Mouse (Mus musculus): ENCODE measurements at regions not wholly inside any gene's neighbourhood (a gene's known extent, or its start where the extent isn't known, plus 50 kb on each side); places are given as distances from the start of the nearest gene placed in this dataset.

DNA sequence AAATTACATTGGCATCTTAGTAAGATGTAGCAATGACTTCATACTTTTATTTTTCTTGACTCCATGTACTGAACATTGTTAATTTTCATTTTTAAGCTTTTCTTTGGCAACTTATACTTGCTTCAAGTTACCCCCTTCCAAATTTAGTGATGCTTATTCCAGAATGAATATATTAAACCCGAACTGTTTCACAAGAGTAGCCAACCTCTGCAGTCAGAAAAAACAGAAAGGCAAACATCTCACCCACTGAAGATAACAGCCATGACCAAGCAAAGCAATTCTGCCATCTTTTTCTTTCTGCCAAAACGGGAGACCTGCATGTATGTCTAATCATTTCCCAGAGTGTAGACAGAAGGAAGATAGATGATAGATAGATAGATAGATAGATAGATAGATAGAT lies 72.0 kb upstream of the Gm4301 start:
- no peak for TF ChIP-seq CTCF (conservative IDR thresholded peaks at IDR 0.05; ENCODE audit: low read length)
- TF ChIP-seq POU5F1 (IDR thresholded peaks at IDR 0.05; ENCODE audit: borderline replicate concordance, low read length), result no peak
- no peak for TF ChIP-seq NANOG (IDR thresholded peaks at IDR 0.05; ENCODE audit: borderline replicate concordance, low read length)
